ENCODE assay signal across 10 mouse cellular contexts in genomic region chr3:25143555-25144311, GRCm38 (mm10). TPM values are rescaled to one million over a fixed set of nuclear protein-coding genes. Genes with fewer than 3 reads are reported as not detected.
DNase-seq lines count a peak whose midpoint lies in the region; ATAC-seq lines count a peak whose summit lies in the region.
"Had no signal": no experiment of that assay in that cellular context is flagged by ENCODE, and none has a peak within 500 bp of the region (broad histone marks: within the 10 kb centered on the region; RNA-seq: fewer than 3 reads in every experiment).

Naaladl2 (minus strand) TSS chr3:25144261.

- H3K4me3 ChIP-seq in megakaryocyte, embryonic 14.5 days (replicated peaks), result peak within 1 kb of the TSS; percentile 87
- H3K4me3 ChIP-seq in forebrain, embryonic 10.5 days, result peak within 1 kb of the TSS; percentile 69
- peak within 1 kb of the TSS; percentile 62 to 99 for H3K4me3 ChIP-seq in heart, embryonic 14.5 days (ENCODE audit: control insufficient read depth in 1 of 2, insufficient read depth in 1 of 2, low read depth in 1 of 2, low read length in 2 of 2)
- H3K4me3 ChIP-seq in liver, embryonic 12.5 days, result peak within 1 kb of the TSS; percentile 49
- H3K4me3 ChIP-seq in neural tube, embryonic 14.5 days (ENCODE audit: low read depth, low read length), result peak within 1 kb of the TSS; percentile 67
- H3K4me3 ChIP-seq: myocyte had no signal

- peak within 1 kb of the TSS; percentile 79 for H3K9ac ChIP-seq in heart, embryonic 14.5 days (ENCODE audit: low read length)
- 0 out of 2 replicates have a peak within 1 kb of the TSS, but pooled peaks have one; percentile 31 for H3K9ac ChIP-seq in liver, embryonic 12.5 days
- H3K9ac ChIP-seq in neural tube, embryonic 14.5 days (replicated peaks; ENCODE audit: low read depth, low read length), result peak within 1 kb of the TSS; percentile 84

- H3K36me3 ChIP-seq in megakaryocyte, embryonic 14.5 days (replicated peaks; ENCODE audit: low read length), result no peaks in the 10 kb centered on the region
- no peaks in the 10 kb centered on the region for H3K36me3 ChIP-seq in forebrain, embryonic 10.5 days (replicated peaks)
- H3K36me3 ChIP-seq in heart, embryonic 14.5 days (ENCODE audit: control insufficient read depth, insufficient read depth, low read length), result no peaks in the 10 kb centered on the region
- H3K36me3 ChIP-seq in liver, embryonic 12.5 days, result no peaks in the 10 kb centered on the region
- H3K36me3 ChIP-seq in neural tube, embryonic 14.5 days (ENCODE audit: control insufficient read depth, insufficient read depth, low read length), result no peaks in the 10 kb centered on the region

- H3K4me1 ChIP-seq in megakaryocyte, embryonic 14.5 days, result peaks cover 9% of the 10 kb centered on the region
- peaks cover 21% of the 10 kb centered on the region for H3K4me1 ChIP-seq in forebrain, embryonic 10.5 days
- peaks cover 0 to 6% of the 10 kb centered on the region in 2 experiments; a peak in 2 of 4 replicates for H3K4me1 ChIP-seq in heart, embryonic 14.5 days (ENCODE audit: control insufficient read depth in 2 of 2, insufficient read depth in 2 of 2, low read length in 2 of 2)
- no peaks in the 10 kb centered on the region for H3K4me1 ChIP-seq in liver, embryonic 12.5 days
- H3K4me1 ChIP-seq in neural tube, embryonic 14.5 days (ENCODE audit: control insufficient read depth, insufficient read depth, low read length), result no peaks in the 10 kb centered on the region

- H3K27ac ChIP-seq in forebrain, embryonic 10.5 days, result peak within 1 kb of the TSS; percentile 93
- peak within 1 kb of the TSS; percentile 54 to 75 for H3K27ac ChIP-seq in heart, embryonic 14.5 days (replicated peaks in 1 of 2; ENCODE audit: control insufficient read depth in 1 of 2, insufficient read depth in 1 of 2, low read depth in 2 of 2, low read length in 2 of 2)
- H3K27ac ChIP-seq in liver, embryonic 12.5 days, result no peak within 1 kb of the TSS
- H3K27ac ChIP-seq in neural tube, embryonic 14.5 days (ENCODE audit: low read depth, low read length), result peak within 1 kb of the TSS; percentile 83

- peak within 1 kb of the TSS; percentile 82 for H3K4me2 ChIP-seq in heart, embryonic 14.5 days (ENCODE audit: low read length)
- peak within 1 kb of the TSS; percentile 67 for H3K4me2 ChIP-seq in liver, embryonic 12.5 days
- peak within 1 kb of the TSS; percentile 76 for H3K4me2 ChIP-seq in neural tube, embryonic 14.5 days (ENCODE audit: low read depth, low read length)

- ATAC-seq in megakaryocyte, adult 5-6 weeks (ENCODE audit: poor library complexity, severe bottlenecking), result no peak
- ATAC-seq in heart, embryonic 14.5 days (ENCODE audit: insufficient number of reproducible peaks, insufficient read depth, low FRiP score, low read depth), result peak; percentile 80
- no peak for ATAC-seq in liver, embryonic 12.5 days
- peak; percentile 93 for ATAC-seq in neural tube, embryonic 14.5 days (ENCODE audit: low read depth)

- DNase-seq in forebrain, embryonic 10.5 days (ENCODE audit: extremely low spot score, low spot score), result peak; percentile 63
- peak; percentile 59 for DNase-seq in kidney, postnatal 14 days
- peak; percentile 44 for DNase-seq in yolk sac, embryonic 10.5 days (ENCODE audit: low spot score)

- peaks cover 4% of the 10 kb centered on the region; the same call in 1 of the 2 replicates for H3K9me3 ChIP-seq in megakaryocyte, embryonic 14.5 days
- no peaks in the 10 kb centered on the region for H3K9me3 ChIP-seq in forebrain, embryonic 10.5 days
- no peaks in the 10 kb centered on the region for H3K9me3 ChIP-seq in heart, embryonic 14.5 days (ENCODE audit: control insufficient read depth, low read length)
- no peaks in the 10 kb centered on the region for H3K9me3 ChIP-seq in liver, embryonic 12.5 days (replicated peaks)
- H3K9me3 ChIP-seq in neural tube, embryonic 14.5 days (ENCODE audit: control insufficient read depth, low read length), result no peaks in the 10 kb centered on the region

- peaks cover 30% of the 10 kb centered on the region for H3K27me3 ChIP-seq in megakaryocyte, embryonic 14.5 days (replicated peaks)
- peaks cover 16% of the 10 kb centered on the region; the same call in 1 of the 2 replicates for H3K27me3 ChIP-seq in forebrain, embryonic 10.5 days (ENCODE audit: poor library complexity, severe bottlenecking)
- H3K27me3 ChIP-seq in heart, embryonic 14.5 days (ENCODE audit: control insufficient read depth, insufficient read depth, low read length), result no peaks in the 10 kb centered on the region
- H3K27me3 ChIP-seq in liver, embryonic 12.5 days (replicated peaks), result peaks cover 35% of the 10 kb centered on the region
- H3K27me3 ChIP-seq in neural tube, embryonic 14.5 days (ENCODE audit: control insufficient read depth, insufficient read depth, low read length), result no peaks in the 10 kb centered on the region

- WGBS in forebrain, embryonic 10.5 days, result under 1% methylated on average over 93 of the region's 93 CpGs
- under 1% methylated on average over 87 of the region's 93 CpGs for WGBS in heart, embryonic 14.5 days
- under 1% methylated on average over 49 of the region's 93 CpGs for WGBS in liver, embryonic 12.5 days (ENCODE audit: insufficient replicate concordance)
- under 1% methylated on average over 71 of the region's 93 CpGs for WGBS in neural tube, embryonic 14.5 days

RNA-seq across cellular contexts. Expression of gene Naaladl2, which starts in this region (rescaled TPM):
- 0.28 TPM in 1 of 2 replicates, not detected in the other for polyA plus RNA-seq in megakaryocyte, embryonic 14.5 days (2012; ENCODE audit: insufficient read depth, low replicate concordance)
- not detected in 2 replicates for total RNA-seq in megakaryocyte, adult 5-6 weeks (2015)
- total RNA-seq in megakaryocyte, adult 5-6 weeks (2017), result not detected in 2 replicates
- polyA plus RNA-seq in forebrain, embryonic 10.5 days (2016; fragmentation: Nextera tagmentation; extraction: Ambion mirVana), result 0.33 and 0.62 TPM in 2 replicates
- 2.7 and 3.1 TPM in 2 replicates for polyA plus RNA-seq in heart, embryonic 14.5 days (2014; fragmentation: Nextera tagmentation; extraction: Ambion mirVana)
- 0.25 TPM in 2 replicates for polyA plus RNA-seq in liver, embryonic 12.5 days (2016; fragmentation: Nextera tagmentation; extraction: Ambion mirVana)
- polyA plus RNA-seq in neural tube, embryonic 14.5 days (2014; fragmentation: Nextera tagmentation; extraction: Ambion mirVana), result 0.53 and 0.58 TPM in 2 replicates
- polyA plus RNA-seq: C2C12, myocyte had no signal

Comparison
In these comparisons a context has a peak if more than half of its experiments do, and no peak if none do; other contexts are left out.
1. Peak in DNase-seq, H3K4me3 ChIP-seq and H3K27ac ChIP-seq in forebrain, embryonic 10.5 days; RNA of the gene not detected or under 1 TPM.
2. Peak in ATAC-seq, H3K4me3 ChIP-seq, H3K27ac ChIP-seq, H3K9ac ChIP-seq and H3K4me2 ChIP-seq in neural tube, embryonic 14.5 days; RNA of the gene not detected or under 1 TPM.
3. H3K9ac ChIP-seq: peak in every context shown above with its lines; median percentile 84 in neural tube, embryonic 14.5 days; 79 in heart, embryonic 14.5 days; 31 in liver, embryonic 12.5 days.